Mouse (Mus musculus) lung, postnatal 25 days (tissue): ENCODE results near the gene Ttc34.

Source experiments
- DNase-seq: peaks from one replicate; pipeline ENCODE4 v3.0.0; 2022; ENCODE audit warnings: low spot score

Ttc34 gene

DNA sequence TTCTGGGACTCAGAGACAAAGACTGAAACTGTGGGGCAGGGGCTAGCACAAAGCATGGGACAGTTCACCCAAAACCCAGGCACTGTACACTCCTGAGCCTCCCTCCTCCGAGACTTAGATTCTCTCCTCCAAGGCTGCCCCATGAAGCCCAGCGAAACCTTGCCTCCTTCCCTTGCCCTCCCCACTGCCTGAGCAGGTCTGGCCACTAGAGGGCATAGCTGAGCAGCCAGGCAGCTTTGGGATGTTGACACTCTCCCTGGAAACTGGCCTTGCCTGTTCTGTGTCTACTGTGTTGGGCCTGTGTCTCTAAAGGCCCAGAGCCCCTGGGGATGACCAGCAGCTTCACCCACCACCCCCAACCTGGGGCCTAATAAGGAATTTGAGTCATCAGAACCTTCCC lies at the start of gene Ttc34:
Gene Ttc34, plus strand, starts transcription at position 290 of the 400 bp plus-strand sequence.
- peak; percentile 71 for DNase-seq

DNA sequence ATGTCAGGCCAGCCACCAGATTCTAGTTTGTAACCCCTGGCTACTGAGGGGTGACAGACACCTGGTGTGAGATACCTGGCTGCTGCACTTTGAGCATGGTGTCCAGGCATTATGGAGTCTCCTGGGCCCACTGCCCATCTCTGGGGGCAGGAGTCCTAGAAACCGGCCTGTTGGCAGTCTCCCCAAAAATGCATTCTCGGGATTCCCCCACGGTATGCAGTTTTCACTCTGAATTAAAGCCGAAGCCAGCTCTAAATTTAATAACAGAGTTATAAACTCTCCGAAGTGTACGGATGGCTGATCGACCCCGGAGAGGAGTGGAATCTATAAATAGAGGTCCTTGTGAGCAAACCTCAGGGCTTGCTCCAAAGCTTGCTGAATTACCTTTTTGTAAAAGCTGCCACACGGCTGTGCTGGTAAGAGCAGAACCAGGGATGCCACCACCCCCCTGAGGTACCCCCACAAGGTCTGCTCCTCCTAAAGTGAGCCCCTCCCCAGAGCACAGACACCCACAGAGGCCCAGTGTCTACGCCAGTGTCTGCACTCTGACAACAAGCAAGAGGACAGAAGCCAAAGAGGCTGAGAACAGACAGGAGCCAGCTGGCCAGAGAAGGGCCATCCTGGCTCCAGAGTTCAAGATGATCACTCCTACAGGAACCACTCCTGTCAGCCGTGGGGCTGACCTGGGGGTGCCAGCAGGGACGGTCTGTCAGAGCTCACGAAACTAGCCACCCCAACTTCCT lies 49.1 kb upstream of the Ttc34 start:
- peak; percentile 43 for DNase-seq

DNA sequence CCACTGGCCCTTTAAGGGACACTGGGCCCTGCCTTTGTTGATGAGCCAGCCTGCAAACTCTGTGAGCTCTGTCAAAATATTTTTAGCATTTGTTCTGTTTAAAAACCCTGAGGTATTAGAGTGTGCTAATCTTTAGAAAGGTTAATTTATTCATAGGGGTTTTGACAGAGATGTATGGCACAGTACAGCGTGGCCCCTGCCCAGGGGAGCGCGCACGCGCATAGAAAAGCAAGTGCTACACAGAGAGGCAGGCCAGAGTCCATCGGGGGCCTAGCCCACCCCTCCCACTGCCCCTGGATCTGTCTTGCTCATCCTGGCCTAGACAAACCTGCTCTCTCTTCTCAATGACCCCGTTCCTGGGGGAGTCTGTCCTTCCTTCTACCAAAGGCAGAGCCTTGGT lies 45.4 kb upstream of the Ttc34 start:
- DNase-seq = no peak

DNA sequence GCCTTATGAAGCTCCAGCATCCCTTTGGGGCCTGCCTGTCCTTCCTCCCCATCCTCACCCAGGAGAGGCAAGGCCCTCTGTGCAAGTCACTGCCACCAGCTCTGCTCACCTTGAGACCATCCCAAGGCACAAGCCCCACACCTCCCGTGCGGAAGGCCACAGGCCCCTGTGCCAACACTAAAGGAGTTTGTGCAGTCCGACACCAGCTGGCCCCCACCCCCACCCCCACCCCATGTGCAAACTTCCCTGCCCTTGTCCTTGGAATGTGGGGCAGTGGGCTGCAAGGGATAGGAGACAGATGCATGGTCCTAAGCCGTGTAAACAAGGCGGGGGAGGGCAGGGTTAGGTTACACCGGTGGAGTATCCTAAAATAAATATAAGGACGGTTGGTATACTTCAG lies 43.8 kb upstream of the Ttc34 start:
- no peak for DNase-seq

DNA sequence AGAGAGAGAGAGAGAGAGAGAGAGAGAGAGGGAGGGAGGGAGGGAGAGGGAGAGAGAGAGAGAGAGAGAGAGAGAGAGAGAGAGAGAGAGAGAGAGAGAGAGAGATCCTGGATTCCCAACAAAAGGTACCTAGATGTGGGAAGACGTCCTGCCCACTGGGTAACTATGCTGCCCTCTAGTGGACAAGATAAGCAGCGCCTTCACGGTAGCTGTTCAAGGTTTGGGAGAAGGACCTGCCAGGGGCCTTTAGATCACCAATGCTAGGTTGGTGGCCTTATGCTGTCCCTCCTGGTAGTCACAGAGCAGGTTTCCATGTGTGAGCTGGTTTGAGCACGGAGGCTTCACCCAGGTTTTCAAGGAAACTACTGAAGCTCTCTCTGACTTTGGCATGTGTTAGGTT lies 39.4 kb upstream of the Ttc34 start:
- peak; percentile 40 for DNase-seq

DNA sequence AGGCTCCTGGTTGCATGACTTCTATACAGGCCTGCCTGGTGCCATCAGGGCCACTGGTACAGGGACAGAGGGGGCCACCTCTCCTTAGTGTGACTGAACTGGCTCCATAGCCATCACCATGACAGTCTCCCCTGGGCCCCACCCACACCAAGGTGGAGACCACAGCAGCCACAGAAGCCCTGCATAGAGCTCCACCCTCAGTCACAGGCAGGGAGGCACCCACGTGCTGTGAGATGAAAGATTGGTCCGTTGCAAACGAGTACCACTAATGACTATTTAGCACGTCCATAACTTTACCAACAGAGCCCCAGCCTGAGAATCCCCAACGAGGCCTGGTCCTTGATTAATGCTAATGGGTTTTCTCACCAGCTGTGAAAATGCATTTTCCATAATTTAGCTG lies 36.7 kb upstream of the Ttc34 start:
- no peak for DNase-seq

DNA sequence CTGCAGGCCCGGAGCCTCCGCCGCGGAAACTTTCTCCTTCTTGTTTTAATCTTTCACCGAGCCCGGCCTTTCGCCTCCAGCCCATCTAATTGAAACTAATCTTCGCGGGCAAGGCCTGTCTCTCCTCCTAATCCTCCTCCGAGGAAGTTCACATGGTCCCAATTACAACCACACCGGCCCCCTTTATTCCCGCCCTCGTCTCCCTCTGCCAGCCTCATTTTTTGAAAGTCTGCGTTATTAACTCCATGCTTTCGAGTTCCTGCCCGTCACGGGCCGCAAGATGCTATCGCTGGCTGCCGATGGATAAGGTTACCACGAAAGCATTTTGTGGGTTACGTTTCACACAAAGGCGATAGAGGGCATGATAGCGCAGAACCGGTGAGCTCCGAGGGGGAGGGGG lies 35.0 kb upstream of the Ttc34 start:
- no peak for DNase-seq

DNA sequence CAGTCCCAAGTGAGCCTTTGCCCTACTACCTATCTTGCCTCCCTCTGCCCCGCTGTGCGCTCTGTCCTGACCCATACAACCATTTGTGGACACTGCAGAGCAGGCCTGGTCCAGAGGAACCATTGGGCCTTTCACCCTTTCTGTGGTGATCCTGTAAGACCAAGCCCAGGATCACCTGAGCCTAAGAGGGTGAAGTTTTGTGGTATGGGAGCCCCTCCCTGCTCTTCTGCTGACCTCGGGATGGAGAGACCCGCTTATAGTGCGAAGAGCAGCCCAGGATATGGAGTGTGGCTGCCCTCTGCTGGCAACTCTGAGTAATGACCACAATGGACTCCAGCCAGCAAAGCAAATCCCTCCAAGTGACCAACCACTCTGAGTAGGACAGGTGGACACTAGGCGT lies 11.6 kb upstream of the Ttc34 start:
- peak; percentile 52 for DNase-seq

DNA sequence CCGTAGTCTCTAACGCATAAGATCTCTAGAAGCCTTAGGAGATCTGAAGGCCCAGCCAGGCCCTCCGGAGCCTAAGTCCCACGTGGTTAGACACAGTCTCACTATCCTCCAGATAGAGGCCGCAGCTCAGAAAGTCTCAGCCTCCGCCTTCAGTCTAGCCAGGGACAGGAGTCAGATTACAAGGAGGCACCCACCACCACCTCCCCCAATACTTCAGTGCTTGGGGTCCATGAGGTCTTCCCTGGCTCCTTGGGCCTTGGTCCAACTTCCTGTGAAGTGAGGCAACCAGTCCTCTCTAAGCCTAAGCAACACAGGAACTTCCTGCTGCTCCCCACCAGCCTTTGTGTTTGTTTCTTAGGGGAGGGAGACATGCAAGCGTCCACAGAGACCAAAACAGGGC lies 11.0 kb upstream of the Ttc34 start:
- DNase-seq = no peak

DNA sequence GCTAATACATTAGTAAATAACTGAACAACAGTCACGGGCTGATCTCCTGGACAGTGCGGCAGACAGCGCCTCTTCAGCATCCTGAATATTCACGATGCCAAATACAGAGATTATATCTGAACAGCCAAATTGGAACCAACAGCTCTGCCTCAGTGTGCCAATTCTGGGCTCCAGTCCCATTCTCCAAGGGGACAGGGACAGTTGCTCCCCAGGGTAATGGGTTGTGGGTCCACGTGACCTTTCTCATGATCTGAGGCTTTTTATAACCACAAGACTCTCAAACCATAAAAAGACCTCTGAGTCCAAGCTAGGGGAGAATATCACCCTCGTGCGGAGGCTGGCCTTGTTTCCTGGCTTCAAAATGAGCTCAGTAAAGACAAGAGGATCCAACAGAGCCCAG lies 10.1 kb upstream of the Ttc34 start:
- DNase-seq = no peak

DNA sequence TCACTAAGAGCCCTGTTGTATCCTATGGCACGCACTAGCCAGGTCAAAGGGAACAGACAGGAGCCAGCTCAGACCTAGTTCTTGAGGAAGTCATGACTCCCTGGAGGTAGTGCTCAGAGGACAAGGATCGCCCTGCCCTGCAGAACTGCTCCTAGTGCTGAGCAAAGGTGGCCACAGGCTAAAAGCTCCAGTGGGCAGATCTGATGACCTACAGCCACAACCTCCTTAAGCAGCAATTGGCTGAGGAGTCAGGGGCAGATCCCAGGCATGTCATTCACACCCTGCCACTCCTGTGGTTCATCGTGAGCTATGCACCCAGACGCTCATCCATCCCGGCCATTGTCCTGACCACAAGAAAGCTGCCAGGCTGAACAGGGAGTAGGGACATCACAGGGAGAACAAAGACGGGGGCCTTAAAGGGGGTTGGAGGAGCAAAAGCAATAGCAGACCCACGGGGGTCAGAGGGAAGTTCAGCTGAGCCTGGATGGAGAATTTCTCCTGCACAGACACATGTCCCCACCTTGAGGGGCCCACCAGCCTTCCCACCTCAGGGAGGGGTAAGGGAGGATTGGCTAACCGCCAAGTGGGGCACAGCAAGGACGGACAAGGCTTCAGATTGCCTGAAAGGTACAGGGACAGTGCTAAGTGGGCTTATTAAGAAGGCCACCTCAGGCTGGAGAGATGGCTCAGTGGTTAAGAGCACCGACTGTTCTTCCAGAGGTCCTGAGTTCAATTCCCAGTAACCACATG lies 9.2 kb upstream of the Ttc34 start:
- DNase-seq = no peak

DNA sequence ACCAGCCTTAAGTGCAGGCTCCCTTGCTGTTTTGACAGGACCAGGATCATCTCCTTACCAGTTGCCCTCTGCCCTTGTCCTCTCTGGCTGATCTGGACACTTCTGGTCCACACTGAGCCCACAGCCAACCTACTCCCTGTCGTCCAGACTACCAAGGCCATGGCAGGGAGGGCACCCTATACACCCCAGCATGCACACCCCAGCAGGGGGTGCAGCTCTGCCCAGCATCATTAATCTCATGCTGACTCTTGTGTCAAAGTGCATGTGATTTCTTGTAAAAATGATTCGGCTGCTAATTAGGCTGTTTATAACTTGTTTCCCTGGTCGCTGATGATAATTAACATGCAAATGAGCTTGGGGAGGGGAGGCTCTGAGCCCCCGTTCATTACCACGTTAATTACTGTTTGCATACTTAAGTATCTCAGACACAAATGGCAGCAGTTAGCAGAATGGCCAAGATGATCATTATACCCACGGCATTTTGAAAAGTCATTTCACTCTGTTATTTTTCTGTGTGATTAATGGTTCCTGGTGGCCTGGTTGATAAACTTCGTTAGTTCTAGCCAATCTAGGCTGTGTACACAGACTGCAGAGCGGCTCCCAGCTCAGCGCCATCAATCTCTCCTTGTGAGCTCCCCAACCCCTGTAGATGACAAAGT lies 5.2 kb upstream of the Ttc34 start:
- no peak for DNase-seq

DNA sequence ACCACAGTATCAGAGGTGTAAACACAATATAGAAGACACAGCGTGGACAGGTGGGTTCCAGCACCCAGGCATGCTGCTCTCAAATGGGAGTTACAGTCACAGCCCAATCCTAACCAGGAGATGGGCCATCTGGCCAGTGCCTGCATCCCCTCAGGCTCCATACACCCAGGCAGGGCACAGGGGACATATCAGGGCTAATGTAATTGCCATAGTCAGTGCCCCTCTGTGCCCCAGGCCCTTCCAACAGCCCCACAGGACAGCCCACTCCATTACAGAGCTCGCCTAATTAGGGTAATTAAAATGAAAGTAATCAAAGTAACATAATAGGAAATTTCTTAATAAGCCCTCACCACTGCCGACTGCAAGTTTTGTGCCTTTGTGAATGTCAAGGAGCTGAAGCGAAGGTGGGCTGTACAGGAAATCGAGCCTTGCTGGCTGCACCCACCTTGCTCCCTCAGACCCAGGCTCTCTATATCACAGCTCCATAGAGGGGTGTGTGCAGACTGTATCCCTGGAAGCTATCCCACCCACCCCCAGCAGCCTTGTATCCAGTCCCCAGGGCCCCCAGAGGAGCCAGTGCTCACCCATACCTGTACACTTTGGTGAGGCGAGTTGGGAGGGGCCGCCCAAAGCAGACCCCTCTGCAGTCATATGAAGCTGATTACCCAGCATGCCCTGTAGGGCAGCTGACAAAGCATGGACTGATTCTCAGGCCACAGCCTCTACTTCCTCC lies 910 bp upstream of the Ttc34 start:
- no peak for DNase-seq

DNA sequence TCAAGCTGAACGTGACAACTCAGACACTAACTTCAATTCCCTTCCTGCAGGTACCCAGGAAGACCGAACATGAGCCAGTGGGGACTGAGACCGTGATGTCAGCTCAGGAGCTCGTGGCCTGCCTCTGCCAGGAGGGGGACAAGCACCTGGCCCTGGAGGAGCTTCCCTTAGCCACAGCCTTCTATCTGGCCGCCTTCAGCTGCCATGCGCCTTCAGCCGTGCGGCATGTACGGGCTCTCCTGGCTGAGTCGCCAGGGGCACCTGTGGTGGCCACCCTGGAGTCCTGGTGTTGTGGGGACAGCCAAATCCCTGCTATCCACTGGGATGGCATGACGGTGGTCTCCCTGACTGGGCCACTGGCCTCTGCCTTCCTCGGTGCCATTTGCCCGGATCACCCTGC lies 1.5 kb downstream of the Ttc34 start:
- DNase-seq = no peak

DNA sequence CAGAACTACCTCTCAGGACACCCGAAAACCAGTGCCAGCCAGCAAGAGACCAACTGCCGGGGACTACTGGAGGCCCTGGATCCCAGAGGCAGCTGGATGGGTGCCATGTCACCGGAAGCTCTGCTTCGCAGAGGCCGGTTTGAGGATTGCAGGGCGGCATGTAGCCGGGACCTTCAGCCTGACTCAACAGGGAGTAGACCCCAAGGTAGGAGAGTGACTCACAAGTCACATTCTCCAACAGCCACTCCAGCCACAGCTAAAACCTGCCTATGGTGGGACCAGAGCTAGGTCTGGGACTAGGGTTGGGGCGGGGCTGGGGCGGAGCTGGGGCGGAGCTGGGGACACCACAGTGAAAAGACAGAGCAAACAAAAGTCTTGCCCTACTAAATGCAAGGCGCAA lies 2.1 kb downstream of the Ttc34 start:
- DNase-seq = no peak

DNA sequence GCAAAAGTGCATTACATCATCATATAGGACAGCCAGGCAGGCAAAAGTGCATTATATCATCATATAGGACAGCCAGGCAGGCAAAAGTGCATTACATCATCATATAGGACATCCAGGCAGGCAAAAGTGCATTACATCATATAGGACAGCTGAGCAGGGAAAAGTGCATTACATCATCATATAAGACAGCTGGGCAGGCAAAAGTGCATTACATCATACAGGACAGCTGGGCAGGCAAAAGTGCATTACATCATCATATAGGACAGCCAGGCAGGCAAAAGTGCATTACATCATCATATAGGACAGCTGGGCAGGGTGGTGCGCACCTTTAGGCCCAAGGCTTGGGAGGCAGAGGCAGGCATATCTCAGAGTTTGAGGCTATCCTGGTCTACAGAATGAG lies 15.4 kb downstream of the Ttc34 start:
- no peak for DNase-seq

DNA sequence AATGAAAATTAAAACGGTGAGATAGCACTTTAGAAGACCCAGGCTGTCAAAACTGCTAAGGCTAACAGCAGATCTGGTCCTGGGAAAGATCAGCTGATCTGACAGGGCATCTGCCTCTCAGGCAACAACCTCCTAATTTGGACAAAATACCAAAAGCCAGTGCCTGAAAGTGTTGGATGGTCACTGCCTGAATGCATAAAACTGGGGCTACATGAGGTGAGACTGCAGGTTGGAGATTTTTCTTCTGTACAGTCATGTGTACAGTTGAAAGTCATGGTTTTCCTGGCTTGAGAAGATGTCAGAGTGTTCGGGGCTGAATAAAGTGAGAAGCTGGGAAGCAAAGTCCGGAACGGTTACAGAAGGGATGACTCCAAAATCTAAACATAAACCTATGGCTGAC lies 16.6 kb downstream of the Ttc34 start:
- no peak for DNase-seq

DNA sequence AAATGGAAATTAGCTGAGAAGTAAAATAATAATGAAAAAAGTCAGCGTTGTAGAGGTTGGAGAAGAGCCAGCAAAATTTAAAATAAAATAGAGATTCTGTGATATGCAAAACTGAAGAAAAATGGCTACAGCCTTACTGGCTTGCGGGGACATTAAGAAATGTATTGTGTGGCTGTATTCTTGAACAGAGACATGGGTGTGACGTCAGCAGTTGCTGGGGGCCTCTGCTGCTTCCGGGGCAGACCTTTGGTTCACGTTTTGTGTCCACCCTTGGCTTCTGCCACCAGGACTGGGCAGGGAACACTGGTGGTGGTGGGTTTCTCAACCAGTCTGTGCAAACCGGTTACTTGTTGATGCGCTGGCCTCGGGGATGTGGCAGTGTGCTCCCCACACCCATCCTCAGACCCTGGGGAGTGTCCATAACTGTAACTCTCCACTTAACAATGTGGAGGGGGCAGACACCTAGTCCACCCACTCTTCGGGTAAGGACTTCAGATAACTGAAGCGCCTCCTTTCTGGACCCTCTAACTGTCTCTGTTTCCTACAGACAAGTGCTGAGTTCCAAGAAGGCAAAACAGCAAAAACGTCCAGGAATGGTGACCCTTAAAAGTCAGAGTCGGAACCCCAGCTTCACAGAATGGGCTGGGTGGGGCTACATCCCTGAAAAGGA lies 17.6 kb downstream of the Ttc34 start:
- no peak for DNase-seq

DNA sequence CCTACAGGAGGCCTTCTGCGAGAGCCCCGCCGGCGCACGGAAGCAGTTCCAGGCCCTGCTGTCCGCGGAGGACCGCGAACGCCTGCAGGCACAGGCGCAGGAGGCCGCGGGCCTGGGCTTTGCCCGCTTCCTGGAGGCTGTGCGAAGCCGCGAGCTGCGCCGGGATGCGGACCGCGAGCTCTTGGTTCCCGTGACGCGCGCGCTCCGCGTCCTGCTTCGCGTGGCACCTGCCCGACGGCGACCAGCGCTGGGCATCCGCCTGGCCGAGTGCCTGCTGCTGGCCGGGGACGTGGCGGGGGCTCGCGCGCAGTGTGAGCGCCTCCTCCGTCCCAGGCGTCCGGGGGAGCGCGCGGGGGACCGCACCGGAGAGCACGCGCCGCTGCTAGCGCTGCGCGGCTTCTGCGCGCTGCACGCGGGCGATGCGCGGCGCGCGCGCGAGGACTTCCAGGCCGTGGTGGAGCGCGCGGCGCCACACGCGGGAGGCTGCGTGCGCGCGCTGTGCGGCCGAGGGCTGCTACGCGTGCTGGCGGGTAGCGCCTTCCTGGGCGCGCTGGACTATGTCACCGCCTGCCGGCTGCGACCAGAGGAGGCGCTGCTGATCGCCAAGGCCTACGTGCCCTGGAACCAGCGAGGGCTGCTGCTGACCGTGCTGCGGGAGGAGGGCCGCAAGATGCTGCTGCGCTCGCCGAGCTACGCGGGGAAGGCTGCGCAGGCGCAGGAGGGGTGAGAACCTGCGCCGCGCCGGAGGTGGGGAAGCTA lies 18.6 kb downstream of the Ttc34 start:
- DNase-seq = peak; percentile 62

DNA sequence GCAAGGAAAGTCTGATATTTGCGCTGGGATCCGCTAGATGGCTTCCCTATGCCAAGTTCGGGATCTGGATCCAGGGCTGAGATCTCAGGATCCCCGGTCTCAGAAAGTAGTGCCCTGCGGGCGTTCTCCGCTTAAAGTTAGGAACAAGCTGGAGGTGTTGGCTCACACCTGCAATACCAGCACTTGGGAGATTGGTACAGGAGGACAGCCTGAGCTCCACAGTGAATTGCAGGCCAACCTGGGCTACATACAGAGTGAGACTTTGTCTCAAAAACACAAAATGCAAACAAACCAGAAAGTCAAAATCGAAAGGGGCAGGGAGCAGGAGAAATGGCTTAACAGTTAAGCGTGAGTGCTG lies 19.2 kb downstream of the Ttc34 start:
- DNase-seq = no peak

DNA sequence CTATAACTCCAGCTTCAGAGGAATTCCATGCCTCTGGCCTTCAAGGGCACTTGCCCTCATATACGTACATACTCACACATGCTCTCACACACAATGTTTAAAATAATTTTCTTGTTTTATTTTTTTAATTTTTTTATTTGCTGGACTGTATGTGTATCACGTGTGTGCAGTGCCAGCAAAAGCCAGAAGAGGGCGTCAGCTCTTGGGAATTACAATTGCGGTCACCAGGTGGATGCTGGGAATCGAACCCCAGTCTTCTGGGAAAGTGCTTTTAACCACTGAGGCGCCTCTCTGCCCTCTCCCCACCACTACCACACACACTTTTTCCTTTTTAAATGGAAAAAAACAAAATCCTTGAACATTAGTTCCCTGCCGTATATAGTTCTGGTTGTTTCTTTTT lies 19.6 kb downstream of the Ttc34 start:
- DNase-seq = no peak
